Mouse (Mus musculus): ENCODE results near the gene Rasgrf1.

DNA sequence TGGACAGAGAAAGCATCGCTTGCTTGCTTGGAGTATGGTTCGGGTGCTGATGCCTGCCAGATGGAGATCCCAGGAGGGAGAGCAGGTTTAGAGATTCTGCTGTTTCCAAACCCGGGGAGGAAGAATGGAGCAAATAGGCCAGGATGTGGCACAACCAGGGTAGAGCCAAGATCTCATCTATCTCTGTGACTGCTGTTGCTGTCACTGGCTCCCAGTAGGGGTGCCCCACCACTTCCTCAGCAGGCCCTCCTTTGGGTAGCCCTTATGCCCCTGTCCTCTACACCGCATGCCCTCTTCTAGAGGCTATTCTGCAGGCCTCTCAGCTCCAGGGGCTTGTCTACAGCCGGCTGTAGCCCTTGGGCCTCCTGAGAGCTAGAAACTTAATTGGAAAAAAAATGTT lies 166.4 kb downstream of the Rasgrf1 start:
- TF ChIP-seq CTCF (IDR thresholded peaks at IDR 0.05; ENCODE audit: low read depth, low read length) (no peak), POLR2A (IDR thresholded peaks at IDR 0.05; ENCODE audit: insufficient read depth, low read length) (no peak), EP300 (IDR thresholded peaks at IDR 0.05; ENCODE audit: insufficient read depth, low read depth, low read length) (no peak)

Measured in ES-Bruce4 (cell line).